Mouse (Mus musculus) liver, embryonic 18 days (tissue): Measurements from ENCODE around the gene St7l. TPM values are rescaled to one million over a fixed set of nuclear protein-coding genes. Genes with fewer than 3 reads are reported as not detected.

Source experiments
- polyA plus RNA-seq: library from polyadenylated mRNA; depleted of rRNA; stranded (reverse); fragments of >200 nt; gene quantifications from 2 replicates; pipeline ENCODE4 v1.2.3, GENCODE M21; 2012; rRNA removed

Gene St7l
- 5.6 and 7.1 TPM in 2 replicates for polyA plus RNA-seq

GRCm38 (mm10) chr3:104863786-104864650 is at the start of gene St7l, which contains the start of gene Capza1:
Gene St7l, plus strand, starts transcription at chr3:104864005.
Gene Capza1, minus strand, starts transcription at chr3:104864505.

GRCm38 (mm10) chr3:104817991-104818748 is 45.6 kb upstream of the St7l start, which contains the start of gene Mov10:
Gene Mov10, minus strand, starts transcription at chr3:104818563.

GRCm38 (mm10) chr3:104961066-104962059 is 97.6 kb downstream of the St7l start, which contains the start of gene Wnt2b:
Gene Wnt2b, minus strand, starts transcription at chr3:104961921.

Other genes starting within 250 kb of the St7l start
- gene Slc16a1, start 225.3 kb upstream of the St7l start, polyA plus RNA-seq = 51.4 and 54.3 TPM in 2 replicates
- 0.36 and 0.47 TPM in 2 replicates for gene Ppm1j, start 82.9 kb upstream of the St7l start, polyA plus RNA-seq
- gene Fam19a3, start 82.2 kb upstream of the St7l start, polyA plus RNA-seq = 0.05 and 0.06 TPM in 2 replicates
- gene Rhoc, start 75.6 kb upstream of the St7l start, polyA plus RNA-seq = 25.4 and 26.2 TPM in 2 replicates
- gene Mov10, start 45.4 kb upstream of the St7l start, polyA plus RNA-seq = 13.6 and 14.7 TPM in 2 replicates
- gene Capza1, start 500 bp downstream of the St7l start, polyA plus RNA-seq = 26.4 and 27.0 TPM in 2 replicates
- gene Wnt2b, start 97.9 kb downstream of the St7l start, polyA plus RNA-seq = 0.07 TPM in 2 replicates
- 0.90 and 1.0 TPM in 2 replicates for gene Cttnbp2nl, start 189.1 kb downstream of the St7l start, polyA plus RNA-seq
- not detected in 2 replicates for gene 4930564D02Rik, start 202.8 kb downstream of the St7l start, polyA plus RNA-seq